Mouse (Mus musculus) heart, adult 2 months (tissue): ENCODE measurements at regions not wholly inside any gene's neighbourhood (a gene's known extent, or its start where the extent isn't known, plus 50 kb on each side); places are given as distances from the start of the nearest gene placed in this dataset.

Experiments
- CTCF ChIP-seq: fragments of 200-600 bp; IDR thresholded peaks from 2 replicates; pipeline ENCODE4 v1.8.1; 2022; ENCODE audit warnings: antibody characterized with exemption, mild to moderate bottlenecking, moderate library complexity
- POLR2A ChIP-seq: fragments of 200-500 bp; IDR thresholded peaks from 2 replicates; pipeline ENCODE4 v1.6.1; 2011; ENCODE audit warnings: mild to moderate bottlenecking, low read depth, low read length, control low read depth; ENCODE audit not compliant: insufficient read depth

GRCm38 (mm10) chr8:76383583-76384281 lies 515.5 kb upstream of the Nr3c2 start:
- TF ChIP-seq CTCF, result no peak
- no peak for TF ChIP-seq POLR2A
